Mouse (Mus musculus) limb, embryonic 10.5 days (tissue): ENCODE data around the gene Hlf. TPM values are rescaled to one million over a fixed set of nuclear protein-coding genes. Genes with fewer than 3 reads are reported as not detected.

Experiments
- DNase-seq: peaks from one replicate; pipeline ENCODE4 v3.0.0-alpha.2; 2017; ENCODE audit warnings: low spot score
- H3K27ac ChIP-seq: fragments of 300-500 bp; sonication (generic); 2 replicates; pipeline ENCODE4 v1.5.1; 2016; ENCODE audit warnings: mild to moderate bottlenecking
- H3K27me3 ChIP-seq: fragments of 300-500 bp; sonication (generic); 2 replicates; pipeline ENCODE4 v1.6.1; 2016; ENCODE audit warnings: low read depth, mild to moderate bottlenecking; ENCODE audit not compliant: poor library complexity, severe bottlenecking
- H3K36me3 ChIP-seq: fragments of 300-500 bp; sonication (generic); 2 replicates; pipeline ENCODE4 v1.6.1; 2016; ENCODE audit warnings: mild to moderate bottlenecking, moderate library complexity
- H3K4me1 ChIP-seq: fragments of 300-500 bp; sonication (generic); 2 replicates; pipeline ENCODE4 v1.6.1; 2016
- H3K4me3 ChIP-seq: fragments of 300-500 bp; sonication (generic); 2 replicates; pipeline ENCODE4 v1.5.1; 2016; ENCODE audit warnings: mild to moderate bottlenecking, moderate library complexity
- H3K9me3 ChIP-seq: fragments of 300-500 bp; sonication (generic); replicated peaks from 2 replicates; pipeline ENCODE4 v1.6.1; 2016; ENCODE audit warnings: mild to moderate bottlenecking
- WGBS: fragments of 180-500 bp; shearing (Covaris S2); methylation state at CpG from one replicate; pipeline ENCODE4 v1.1.7; 2016; 5-methylcytosine and 5-hydroxymethylcytosine counted together
- polyA plus RNA-seq: library from polyadenylated mRNA; unstranded; fragments of >200 nt; fragmentation: Nextera tagmentation; extraction: Ambion mirVana; gene quantifications from 2 replicates; pipeline ENCODE4 v1.2.1, GENCODE M21; 2016

Hlf gene
- polyA plus RNA-seq, 1 experiment from 2014 or later: 0.21 TPM

DNA sequence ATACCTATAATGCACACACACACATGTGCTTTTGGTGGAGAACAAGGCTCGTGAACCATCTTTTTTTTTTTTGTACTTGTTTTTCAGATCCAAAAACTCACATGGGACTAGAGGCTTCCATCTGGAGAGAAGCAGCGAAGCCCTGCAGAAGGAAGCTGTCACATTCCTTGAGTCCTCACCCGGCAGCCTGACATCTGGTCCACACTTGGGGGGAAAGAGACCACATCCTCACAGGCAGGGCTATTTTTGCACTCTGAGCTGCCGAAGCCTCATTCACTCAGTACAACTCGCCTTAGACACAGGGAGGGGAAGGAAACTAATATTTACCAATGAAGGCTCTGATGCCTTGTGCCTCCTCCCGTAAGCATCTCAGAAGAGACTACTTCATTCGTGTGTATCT is 25.8 kb downstream of the Hlf start:
- no peaks in the 10 kb centered on the region for H3K9me3 ChIP-seq
- H3K27ac ChIP-seq: no peak overlapping the region
- no peak for DNase-seq
- H3K27me3 ChIP-seq: peaks cover 13% of the 10 kb centered on the region
- peaks cover 12% of the 10 kb centered on the region; the same call in 1 of the 2 replicates for H3K4me1 ChIP-seq
- H3K36me3 ChIP-seq: no peaks in the 10 kb centered on the region
- H3K4me3 ChIP-seq: no peak overlapping the region
- WGBS: 67% methylated on average over 7 of the region's 7 CpGs

DNA sequence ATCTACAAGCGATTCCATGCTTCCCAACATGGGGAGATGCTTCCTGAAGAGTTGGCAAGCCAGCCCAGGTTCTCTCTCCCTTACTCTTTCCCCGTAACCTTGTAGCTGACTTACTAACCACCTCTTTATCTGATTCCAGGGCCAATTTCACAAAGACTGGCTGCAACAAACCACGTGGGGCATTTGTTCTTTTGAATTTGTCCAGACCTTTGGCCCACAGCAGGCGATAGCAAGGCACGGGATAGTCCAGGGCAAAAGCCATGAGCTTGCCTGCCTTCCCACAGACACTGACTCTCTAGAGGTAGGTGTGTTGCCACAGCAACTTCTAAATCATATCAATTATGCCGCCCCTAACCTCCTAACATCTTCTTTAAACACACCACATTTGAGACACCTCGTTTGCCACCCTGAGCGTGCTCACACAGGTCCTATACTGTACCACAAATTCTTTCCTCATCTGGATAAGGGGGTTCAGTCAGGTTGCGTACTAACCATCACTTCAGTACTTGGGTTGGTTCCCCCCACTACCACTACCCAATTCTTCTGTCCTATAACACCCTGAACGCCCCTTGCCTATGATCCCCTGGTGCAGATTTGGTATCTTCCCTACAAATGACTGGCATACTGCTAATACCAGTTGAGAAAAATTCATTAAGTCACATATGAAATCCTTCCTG is 26.7 kb downstream of the Hlf start:
- Histone ChIP-seq H3K27ac (no peak overlapping the region), H3K4me1 (peaks cover 4% of the 10 kb centered on the region; the same call in 1 of the 2 replicates), H3K36me3 (no peaks in the 10 kb centered on the region), H3K27me3 (peaks cover 6% of the 10 kb centered on the region; the same call in 1 of the 2 replicates), H3K4me3 (no peak overlapping the region), H3K9me3 (no peaks in the 10 kb centered on the region)
- no peak for DNase-seq
- 90% methylated on average over 10 of the region's 10 CpGs for WGBS

DNA sequence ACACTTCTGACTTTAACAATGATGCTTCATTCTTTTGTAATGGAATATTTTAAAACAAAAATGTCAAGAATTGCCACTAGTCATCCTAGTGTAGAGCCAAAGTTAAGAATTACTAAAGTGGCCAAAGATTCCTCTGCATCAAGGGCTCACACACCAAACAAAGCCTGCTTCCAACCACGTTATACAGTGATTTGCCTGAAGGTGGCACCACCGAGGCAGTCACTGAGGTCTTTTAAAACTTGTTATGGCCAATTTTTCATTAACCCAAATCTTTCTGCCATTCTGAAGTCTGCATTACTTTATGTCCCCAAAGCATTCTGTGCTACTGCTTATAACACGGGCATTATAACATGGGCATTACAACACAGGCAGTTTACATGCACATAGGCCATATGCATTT is 27.3 kb downstream of the Hlf start:
- Histone ChIP-seq H3K36me3 (no peaks in the 10 kb centered on the region), H3K4me3 (no peak overlapping the region), H3K9me3 (no peaks in the 10 kb centered on the region), H3K27ac (no peak overlapping the region), H3K27me3 (peaks cover 3% of the 10 kb centered on the region; the same call in 1 of the 2 replicates), H3K4me1 (0 out of 2 replicates have a peak, but pooled peaks cover 3% of the 10 kb centered on the region)
- DNase-seq: no peak
- 46% methylated on average over 3 of the region's 3 CpGs for WGBS

DNA sequence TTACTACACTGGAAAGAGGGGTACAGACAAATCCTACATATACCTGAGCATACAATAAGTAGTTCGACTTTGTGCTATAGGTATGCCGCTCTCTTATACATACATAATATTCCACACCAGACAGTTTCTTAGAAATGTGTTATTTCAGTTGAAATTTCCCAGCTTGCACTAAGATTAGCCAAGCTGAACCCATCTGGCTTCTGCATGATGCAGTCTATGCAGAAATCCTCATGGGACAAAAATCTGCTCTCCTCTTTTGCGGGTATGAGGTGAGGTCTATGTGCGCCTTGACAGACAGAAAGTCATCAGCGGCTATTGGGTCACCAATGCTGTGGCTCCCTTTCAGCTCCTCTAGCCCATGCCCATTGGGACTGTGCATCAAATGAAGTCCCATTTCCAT is 30.2 kb downstream of the Hlf start:
- H3K36me3 ChIP-seq: no peaks in the 10 kb centered on the region
- 96% methylated on average over 5 of the region's 5 CpGs for WGBS
- no peaks in the 10 kb centered on the region for H3K9me3 ChIP-seq
- H3K27ac ChIP-seq: no peak overlapping the region
- no peaks in the 10 kb centered on the region for H3K27me3 ChIP-seq
- H3K4me1 ChIP-seq: peaks cover 18% of the 10 kb centered on the region
- no peak overlapping the region for H3K4me3 ChIP-seq
- DNase-seq: no peak

DNA sequence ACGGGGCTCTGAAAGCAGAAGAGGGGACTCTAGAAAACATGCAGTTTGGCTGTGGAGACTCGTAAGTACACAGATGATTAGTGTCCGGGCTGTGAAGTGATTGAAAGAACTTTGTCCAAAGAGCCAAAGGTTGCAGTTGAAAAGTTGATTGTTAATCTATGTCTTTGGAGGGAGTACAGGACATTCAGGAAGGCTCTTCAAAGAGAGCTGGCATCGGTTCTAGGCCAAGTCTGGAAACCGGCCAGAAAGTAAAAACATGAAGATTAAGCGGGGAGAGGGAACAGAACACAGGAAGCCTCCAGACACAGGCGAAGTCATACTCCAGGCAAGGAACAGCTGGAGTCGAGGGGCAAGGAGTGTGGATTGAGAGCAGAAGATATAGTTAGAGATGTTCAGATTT is 32.6 kb downstream of the Hlf start:
- H3K9me3 ChIP-seq: no peaks in the 10 kb centered on the region
- H3K27me3 ChIP-seq: no peaks in the 10 kb centered on the region
- H3K36me3 ChIP-seq: no peaks in the 10 kb centered on the region
- 89% methylated on average over 8 of the region's 8 CpGs for WGBS
- H3K4me3 ChIP-seq: no peak overlapping the region
- no peak overlapping the region for H3K27ac ChIP-seq
- H3K4me1 ChIP-seq: peaks cover 22% of the 10 kb centered on the region
- DNase-seq: no peak

DNA sequence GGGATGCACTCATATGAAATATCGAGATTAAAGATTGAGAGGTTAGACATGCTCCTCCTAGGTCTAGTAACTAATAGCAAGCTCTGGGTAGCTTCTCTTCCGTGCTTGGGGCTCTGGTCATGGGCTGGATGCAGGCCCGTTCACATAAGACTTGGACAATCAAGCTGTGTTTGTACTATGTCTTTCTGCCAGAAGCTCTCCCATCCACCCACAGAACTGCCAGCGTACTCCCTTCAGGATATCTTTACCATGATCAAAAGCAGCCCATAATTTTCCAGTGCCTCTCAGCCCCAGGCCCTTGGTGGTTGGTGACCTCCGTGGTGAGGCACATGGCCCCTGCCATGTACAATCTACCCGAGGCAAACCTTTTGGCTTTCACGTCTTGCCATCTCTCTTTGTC is 33.3 kb downstream of the Hlf start:
- no peak for DNase-seq
- no peaks in the 10 kb centered on the region for H3K9me3 ChIP-seq
- no peaks in the 10 kb centered on the region for H3K36me3 ChIP-seq
- H3K27me3 ChIP-seq: no peaks in the 10 kb centered on the region
- H3K4me3 ChIP-seq: no peak overlapping the region
- no peak overlapping the region for H3K27ac ChIP-seq
- peaks cover 22% of the 10 kb centered on the region for H3K4me1 ChIP-seq
- WGBS: 90% methylated on average over 7 of the region's 7 CpGs

DNA sequence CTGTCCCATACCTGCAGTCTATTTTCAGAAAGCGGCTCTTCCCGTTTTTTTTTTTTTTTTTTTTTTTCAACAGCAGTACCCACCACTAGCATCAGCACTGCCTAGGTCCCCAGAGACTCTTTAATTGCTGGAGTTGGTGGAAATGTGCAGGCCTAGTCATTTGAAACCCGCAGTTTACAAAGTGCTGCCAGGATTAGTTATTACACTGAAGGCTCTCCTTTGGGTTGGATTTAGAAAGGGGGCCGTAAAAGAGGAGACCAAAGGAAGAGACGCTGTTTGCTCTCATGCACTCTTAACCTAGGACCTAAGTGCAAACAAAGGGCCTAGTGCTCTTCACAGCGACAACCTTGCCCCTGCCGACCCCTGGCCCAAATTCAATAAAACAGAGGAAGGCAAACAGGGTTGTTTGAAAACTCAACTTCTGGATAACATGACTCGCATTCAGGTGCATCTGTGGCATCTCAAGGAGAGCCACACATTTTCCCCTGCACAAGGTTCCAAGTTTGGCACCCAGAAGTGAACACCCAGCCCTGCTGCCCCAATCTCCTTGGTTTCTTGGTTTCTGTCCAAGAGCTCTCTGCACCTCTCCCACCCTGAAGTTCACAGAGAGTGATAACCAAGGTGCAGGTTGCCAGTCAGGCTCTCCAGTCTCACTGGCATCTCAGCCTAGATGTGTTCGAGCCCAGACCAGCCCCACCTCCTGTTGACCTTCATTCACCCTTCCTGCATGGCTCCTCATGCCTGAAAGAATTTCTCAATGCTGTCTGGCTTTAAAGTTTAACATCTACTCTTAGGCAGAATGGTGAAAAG is 34.0 kb downstream of the Hlf start:
- no peak overlapping the region for H3K27ac ChIP-seq
- no peaks in the 10 kb centered on the region for H3K27me3 ChIP-seq
- H3K4me3 ChIP-seq: no peak overlapping the region
- H3K36me3 ChIP-seq: no peaks in the 10 kb centered on the region
- no peak for DNase-seq
- peaks cover 22% of the 10 kb centered on the region for H3K4me1 ChIP-seq
- H3K9me3 ChIP-seq: no peaks in the 10 kb centered on the region
- 23% methylated on average over 9 of the region's 9 CpGs for WGBS

DNA sequence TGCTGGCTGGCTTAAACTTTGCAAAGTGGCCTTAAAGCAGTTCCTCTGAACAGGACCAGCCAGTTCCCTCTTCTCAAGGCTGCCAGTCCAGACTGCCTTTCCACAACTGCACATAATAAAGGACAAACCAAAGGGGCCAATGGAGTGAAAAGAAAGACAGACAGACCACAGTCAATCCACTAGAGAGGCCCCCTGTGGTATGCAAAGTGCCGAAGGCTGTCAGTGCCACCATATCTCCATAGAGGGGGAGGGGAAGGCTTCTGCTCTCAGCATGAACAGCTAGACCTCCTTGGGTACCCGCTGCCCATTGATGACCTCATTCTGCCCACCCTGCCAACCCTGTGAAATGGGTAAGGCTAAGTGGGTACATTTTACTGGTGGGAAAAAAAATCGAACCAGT is 34.7 kb downstream of the Hlf start:
- peaks cover 22% of the 10 kb centered on the region for H3K4me1 ChIP-seq
- H3K36me3 ChIP-seq: no peaks in the 10 kb centered on the region
- no peaks in the 10 kb centered on the region for H3K27me3 ChIP-seq
- no peak overlapping the region for H3K4me3 ChIP-seq
- H3K9me3 ChIP-seq: no peaks in the 10 kb centered on the region
- no peak for DNase-seq
- no peak overlapping the region for H3K27ac ChIP-seq
- WGBS: 34% methylated on average over 3 of the region's 3 CpGs

DNA sequence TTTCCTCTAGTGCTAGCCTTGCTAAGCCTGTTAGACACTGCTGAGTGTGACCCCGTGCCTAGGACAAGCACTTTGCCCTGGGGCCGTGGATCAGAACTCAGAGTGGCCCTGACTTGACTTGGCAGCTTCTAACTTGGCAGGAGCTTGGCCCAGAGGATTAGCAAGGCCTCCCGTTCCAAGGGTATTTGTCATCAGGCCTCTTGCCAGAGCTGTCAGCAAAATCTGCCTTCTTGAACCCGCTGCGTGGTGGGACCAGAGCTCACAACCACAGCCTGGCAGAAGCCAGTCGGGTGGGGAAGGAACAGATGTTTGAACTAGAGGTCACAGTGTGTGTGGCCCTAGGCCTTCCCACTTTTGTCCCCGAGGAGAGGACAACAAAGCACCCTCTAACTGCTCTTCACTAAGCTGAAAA is 35.4 kb downstream of the Hlf start:
- H3K4me3 ChIP-seq: no peak overlapping the region
- peak overlapping the region; percentile 19; the same call in 1 of the 2 replicates for H3K27ac ChIP-seq
- DNase-seq: peak; percentile 32
- H3K4me1 ChIP-seq: peaks cover 22% of the 10 kb centered on the region
- 53% methylated on average over 7 of the region's 7 CpGs for WGBS
- no peaks in the 10 kb centered on the region for H3K27me3 ChIP-seq
- H3K36me3 ChIP-seq: no peaks in the 10 kb centered on the region
- no peaks in the 10 kb centered on the region for H3K9me3 ChIP-seq

DNA sequence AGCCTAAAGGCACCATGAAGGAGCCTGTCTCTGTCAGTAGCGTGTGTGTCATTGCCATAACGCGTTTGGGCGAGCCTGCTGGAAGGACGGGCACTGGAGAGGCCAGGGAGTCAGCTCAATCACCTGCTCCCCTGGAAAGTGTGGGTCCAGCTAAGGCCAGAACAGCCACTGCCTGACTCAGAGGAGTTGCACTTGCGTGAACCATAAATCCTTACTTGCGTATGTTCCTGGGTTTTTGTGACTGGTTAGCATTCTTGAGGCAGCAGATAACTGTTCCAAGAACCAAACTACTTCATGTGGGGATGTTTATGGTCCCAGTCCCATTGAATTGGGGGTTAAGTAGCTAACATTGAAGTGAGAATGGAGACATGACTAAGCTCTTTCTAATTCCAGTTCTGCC is 38.0 kb downstream of the Hlf start:
- no peak overlapping the region for H3K27ac ChIP-seq
- H3K4me3 ChIP-seq: no peak overlapping the region
- H3K4me1 ChIP-seq: peaks cover 22% of the 10 kb centered on the region
- H3K9me3 ChIP-seq: no peaks in the 10 kb centered on the region
- H3K27me3 ChIP-seq: no peaks in the 10 kb centered on the region
- DNase-seq: no peak
- no peaks in the 10 kb centered on the region for H3K36me3 ChIP-seq
- WGBS: 89% methylated on average over 7 of the region's 7 CpGs

DNA sequence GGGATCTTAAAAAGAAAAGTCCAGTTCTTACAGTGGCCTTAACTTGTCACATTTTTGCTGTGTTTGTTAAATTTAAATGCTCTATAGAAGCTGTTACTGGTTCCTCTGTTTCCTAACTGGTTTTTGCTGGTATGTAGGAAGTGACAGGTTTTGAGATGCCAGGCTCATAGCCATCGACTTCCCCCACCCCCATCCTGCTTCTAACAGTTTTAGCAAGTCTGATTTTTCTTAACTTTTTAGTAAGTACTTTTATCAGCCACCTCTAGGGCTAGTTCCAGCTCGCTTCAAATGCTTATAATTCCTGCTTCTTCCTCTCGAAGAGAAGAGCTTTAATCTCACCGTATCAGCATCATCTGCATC is 40.6 kb downstream of the Hlf start:
- Histone ChIP-seq H3K4me3 (no peak overlapping the region), H3K4me1 (peaks cover 2% of the 10 kb centered on the region; the same call in 1 of the 2 replicates), H3K9me3 (no peaks in the 10 kb centered on the region), H3K27me3 (no peaks in the 10 kb centered on the region), H3K27ac (no peak overlapping the region), H3K36me3 (no peaks in the 10 kb centered on the region)
- no peak for DNase-seq
- WGBS: 83% methylated on average over 4 of the region's 4 CpGs

DNA sequence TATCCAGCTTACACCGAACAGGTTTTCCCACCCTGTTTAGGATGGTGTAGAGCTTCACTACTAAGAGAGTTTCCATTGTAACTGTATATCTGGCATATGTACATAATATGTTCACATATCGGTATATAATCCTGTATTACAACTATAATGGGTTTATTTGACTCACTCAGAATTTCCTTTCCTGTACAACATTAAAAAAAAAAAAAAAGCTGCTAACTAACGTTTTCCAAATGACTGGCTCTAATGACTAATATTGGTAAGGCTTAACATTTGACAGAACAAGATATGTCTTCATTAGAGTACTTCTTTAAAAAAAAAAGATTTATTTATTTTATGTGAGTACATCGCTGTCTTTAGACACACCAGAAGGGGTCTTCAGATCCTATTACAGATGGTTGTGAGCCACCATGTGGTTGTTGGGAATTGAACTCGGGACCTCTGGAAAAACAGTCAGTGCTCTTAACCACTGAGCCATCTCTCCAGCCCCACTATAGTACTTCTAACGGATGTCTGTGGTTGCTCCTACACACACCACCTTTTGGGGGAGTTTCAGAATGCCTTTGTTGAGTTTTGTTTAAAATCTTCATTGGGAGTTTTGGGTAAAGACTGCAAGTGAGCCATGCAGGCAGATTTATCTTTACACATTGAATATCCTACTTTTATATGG is 41.1 kb downstream of the Hlf start:
- 88% methylated on average over 6 of the region's 6 CpGs for WGBS
- DNase-seq: no peak
- H3K27ac ChIP-seq: no peak overlapping the region

More for the DNA sequence above, 41.1 kb downstream of the Hlf start:
- no peaks in the 10 kb centered on the region for H3K9me3 ChIP-seq
- no peak overlapping the region for H3K4me3 ChIP-seq
- H3K4me1 ChIP-seq: no peaks in the 10 kb centered on the region; the same call in 1 of the 2 replicates
- no peaks in the 10 kb centered on the region for H3K27me3 ChIP-seq
- H3K36me3 ChIP-seq: no peaks in the 10 kb centered on the region
